Mouse (Mus musculus) liver, embryonic 15.5 days (tissue): ENCODE results near the gene Ryr1. TPM values are rescaled to one million over a fixed set of nuclear protein-coding genes. Genes with fewer than 3 reads are reported as not detected.
A peak's percentile ranks its signal among the peaks of the same experiment; 100 is the strongest.

ENCODE experiments used
- ATAC-seq: fragments of 200-750 bp; cut with Nextera tagmentation; 2 replicates; pipeline ENCODE4 v1.8.0; 2017; ENCODE audit warnings: moderate number of reproducible peaks, mild to moderate bottlenecking, moderate library complexity; ENCODE audit not compliant: insufficient read depth
- H3K27ac ChIP-seq: fragments of 300-500 bp; sonication (generic); replicated peaks from 2 replicates; pipeline ENCODE4 v1.5.1; 2015; ENCODE audit warnings: mild to moderate bottlenecking, inconsistent platforms
- H3K27me3 ChIP-seq: fragments of 300-500 bp; sonication (generic); 2 replicates; pipeline ENCODE4 v1.6.1; 2015; ENCODE audit warnings: mild to moderate bottlenecking, inconsistent platforms
- H3K36me3 ChIP-seq: fragments of 300-500 bp; sonication (generic); replicated peaks from 2 replicates; pipeline ENCODE4 v1.6.1; 2015; ENCODE audit warnings: moderate library complexity, mild to moderate bottlenecking, inconsistent platforms
- H3K4me1 ChIP-seq: fragments of 300-500 bp; sonication (generic); replicated peaks from 2 replicates; pipeline ENCODE4 v1.6.1; 2015; ENCODE audit warnings: inconsistent platforms
- H3K4me2 ChIP-seq: fragments of 300-500 bp; sonication (generic); 2 replicates; pipeline ENCODE4 v1.6.1; 2015; ENCODE audit warnings: moderate library complexity, mild to moderate bottlenecking, inconsistent platforms
- H3K4me3 ChIP-seq: fragments of 300-500 bp; sonication (generic); replicated peaks from 2 replicates; pipeline ENCODE4 v1.5.1; 2015; ENCODE audit warnings: mild to moderate bottlenecking, inconsistent platforms
- H3K9ac ChIP-seq: fragments of 300-500 bp; sonication (generic); 2 replicates; pipeline ENCODE4 v1.6.1; 2015; ENCODE audit warnings: moderate library complexity, mild to moderate bottlenecking, inconsistent platforms
- H3K9me3 ChIP-seq: fragments of 300-500 bp; sonication (generic); replicated peaks from 2 replicates; pipeline ENCODE4 v1.6.1; 2016; ENCODE audit warnings: inconsistent platforms
- WGBS: fragments of 180-500 bp; shearing (Covaris S2); methylation state at CpG from one replicate; pipeline ENCODE4 v1.1.7; 2015; ENCODE audit warnings: mixed read lengths; ENCODE audit not compliant: insufficient replicate concordance; 5-methylcytosine and 5-hydroxymethylcytosine counted together
- polyA plus RNA-seq: library from polyadenylated mRNA; unstranded; fragments of >200 nt; fragmentation: Nextera tagmentation; extraction: Ambion mirVana; gene quantifications from 2 replicates; pipeline ENCODE4 v1.2.1, GENCODE M21; 2015

The Ryr1 gene
- polyA plus RNA-seq, 1 experiment from 2014 or later = 0.37 TPM

DNA sequence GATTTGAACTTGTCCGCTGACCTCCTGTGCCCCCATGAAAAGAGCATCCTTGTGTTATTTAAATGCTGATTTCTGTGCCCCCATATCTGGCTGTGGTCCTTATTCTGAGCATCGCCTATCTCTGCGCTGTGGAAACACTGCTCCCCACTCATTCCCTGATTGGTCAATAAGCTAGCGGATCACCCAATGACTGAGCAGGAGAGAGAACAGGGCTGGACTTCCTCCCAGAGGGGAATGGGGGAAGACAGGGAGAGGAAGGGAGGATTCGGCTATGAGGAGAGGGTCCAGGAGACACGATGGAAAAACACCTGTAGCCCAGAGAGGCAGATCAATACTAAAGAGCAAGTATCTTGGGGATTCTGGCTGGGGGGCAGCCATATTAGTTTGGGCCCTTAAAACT is 96.2 kb downstream of the Ryr1 start:
- 79% methylated on average over 6 of the region's 6 CpGs for WGBS
- no peak for ATAC-seq
- Histone ChIP-seq H3K9me3 (no peaks in the 10 kb centered on the region), H3K36me3 (no peaks in the 10 kb centered on the region), H3K27me3 (no peaks in the 10 kb centered on the region), H3K27ac (no peak overlapping the region; the same call in 1 of the 2 replicates), H3K4me1 (peaks cover 47% of the 10 kb centered on the region), H3K9ac (no peak overlapping the region), H3K4me2 (no peak overlapping the region), H3K4me3 (no peak overlapping the region)

GRCm38 (mm10) chr7:29026811-29027210 is 98.2 kb downstream of the Ryr1 start:
- Histone ChIP-seq H3K9ac (no peak overlapping the region), H3K9me3 (no peaks in the 10 kb centered on the region), H3K27ac (no peak overlapping the region), H3K4me2 (no peak overlapping the region), H3K4me1 (peaks cover 49% of the 10 kb centered on the region), H3K27me3 (no peaks in the 10 kb centered on the region), H3K4me3 (no peak overlapping the region), H3K36me3 (no peaks in the 10 kb centered on the region)
- 77% methylated on average over 4 of the region's 4 CpGs for WGBS
- no peak for ATAC-seq

- Histone ChIP-seq H3K9me3 (no peaks in the 10 kb centered on the region), H3K36me3 (no peaks in the 10 kb centered on the region), H3K4me1 (peaks cover 46% of the 10 kb centered on the region), H3K4me3 (no peak overlapping the region), H3K27me3 (peaks cover 4% of the 10 kb centered on the region), H3K4me2 (no peak overlapping the region), H3K27ac (no peak overlapping the region), H3K9ac (no peak overlapping the region)
- 60% methylated on average over 5 of the region's 5 CpGs for WGBS
- no peak for ATAC-seq
These were observed 98.8 kb downstream of the Ryr1 start for GRCm38 (mm10) chr7:29026195-29026594.

GRCm38 (mm10) chr7:29025566-29025965 is 99.4 kb downstream of the Ryr1 start:
- Histone ChIP-seq H3K27ac (no peak overlapping the region), H3K27me3 (peaks cover 10% of the 10 kb centered on the region), H3K4me3 (no peak overlapping the region), H3K9me3 (no peaks in the 10 kb centered on the region), H3K36me3 (no peaks in the 10 kb centered on the region), H3K9ac (no peak overlapping the region), H3K4me1 (peaks cover 39% of the 10 kb centered on the region), H3K4me2 (no peak overlapping the region)
- WGBS = 63% methylated on average over 7 of the region's 7 CpGs
- no peak for ATAC-seq

DNA sequence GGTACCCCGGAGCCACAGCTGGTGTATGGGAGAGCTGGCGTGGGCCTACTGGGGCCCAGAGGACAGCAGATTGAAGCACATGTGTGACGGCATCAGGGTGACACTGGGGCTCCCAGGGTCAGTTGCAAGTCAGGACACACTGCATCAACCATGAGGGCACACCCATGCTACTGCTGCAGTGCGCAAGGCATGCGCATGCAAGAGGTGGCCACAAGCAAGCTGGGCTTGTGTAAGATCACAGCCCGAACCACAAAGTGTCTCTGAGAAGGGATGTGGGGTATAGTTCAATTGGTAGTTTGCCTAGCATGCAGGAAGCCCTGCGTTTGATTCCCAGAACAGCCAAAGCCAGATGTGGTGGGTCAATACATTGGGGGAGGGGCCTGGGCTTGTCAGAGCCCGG is 101.5 kb downstream of the Ryr1 start:
- Histone ChIP-seq H3K9ac (no peak overlapping the region), H3K4me2 (no peak overlapping the region), H3K27me3 (peaks cover 31% of the 10 kb centered on the region), H3K27ac (no peak overlapping the region), H3K9me3 (no peaks in the 10 kb centered on the region), H3K36me3 (no peaks in the 10 kb centered on the region), H3K4me1 (peaks cover 31% of the 10 kb centered on the region), H3K4me3 (no peak overlapping the region)
- WGBS = 77% methylated on average over 8 of the region's 8 CpGs
- ATAC-seq = no peak

- H3K27me3 ChIP-seq = peaks cover 41% of the 10 kb centered on the region
- no peak overlapping the region for H3K27ac ChIP-seq
- no peaks in the 10 kb centered on the region for H3K9me3 ChIP-seq
- H3K9ac ChIP-seq = no peak overlapping the region
- no peak overlapping the region for H3K4me3 ChIP-seq
- ATAC-seq = no peak
- peaks cover 31% of the 10 kb centered on the region for H3K4me1 ChIP-seq
- no peaks in the 10 kb centered on the region for H3K36me3 ChIP-seq
- H3K4me2 ChIP-seq = no peak overlapping the region
- 74% methylated on average over 8 of the region's 8 CpGs for WGBS
These were observed 102.5 kb downstream of the Ryr1 start for GRCm38 (mm10) chr7:29022479-29022878.

GRCm38 (mm10) chr7:29019447-29020220 is 105.3 kb downstream of the Ryr1 start:
- no peak for ATAC-seq
- Histone ChIP-seq H3K27me3 (peaks cover 56% of the 10 kb centered on the region), H3K27ac (no peak overlapping the region), H3K36me3 (no peaks in the 10 kb centered on the region), H3K4me3 (peak overlapping the region; percentile 43), H3K9me3 (no peaks in the 10 kb centered on the region), H3K4me1 (peaks cover 18% of the 10 kb centered on the region), H3K9ac (no peak overlapping the region; the same call in 1 of the 2 replicates), H3K4me2 (peak overlapping the region; percentile 67)
- WGBS = 3% methylated on average over 88 of the region's 88 CpGs

DNA sequence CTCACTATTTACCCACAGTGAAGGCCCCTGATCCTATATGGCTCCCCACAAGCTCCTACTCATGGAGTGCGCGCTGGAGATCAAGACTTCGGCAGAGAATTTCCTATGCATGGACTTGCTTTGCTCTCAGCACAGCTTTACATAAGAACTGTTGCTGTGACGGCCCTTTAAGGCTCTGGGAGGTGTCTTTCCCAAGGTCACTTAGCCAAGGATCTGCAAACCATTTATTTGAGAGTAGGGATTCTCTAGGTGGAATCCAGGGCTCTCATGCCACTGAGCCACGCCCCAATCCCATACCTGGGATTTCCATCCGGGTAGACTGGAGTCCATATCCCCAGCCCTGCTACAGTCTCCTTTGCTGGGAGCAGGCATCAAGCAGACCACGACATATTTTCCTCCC is 107.8 kb downstream of the Ryr1 start:
- no peaks in the 10 kb centered on the region for H3K9me3 ChIP-seq
- peaks cover 56% of the 10 kb centered on the region for H3K27me3 ChIP-seq
- no peak overlapping the region for H3K4me2 ChIP-seq
- no peak for ATAC-seq
- no peak overlapping the region for H3K27ac ChIP-seq
- no peak overlapping the region for H3K4me3 ChIP-seq
- no peak overlapping the region for H3K9ac ChIP-seq
- no peaks in the 10 kb centered on the region for H3K36me3 ChIP-seq
- H3K4me1 ChIP-seq = peaks cover 16% of the 10 kb centered on the region
- WGBS = 67% methylated on average over 7 of the region's 7 CpGs

DNA sequence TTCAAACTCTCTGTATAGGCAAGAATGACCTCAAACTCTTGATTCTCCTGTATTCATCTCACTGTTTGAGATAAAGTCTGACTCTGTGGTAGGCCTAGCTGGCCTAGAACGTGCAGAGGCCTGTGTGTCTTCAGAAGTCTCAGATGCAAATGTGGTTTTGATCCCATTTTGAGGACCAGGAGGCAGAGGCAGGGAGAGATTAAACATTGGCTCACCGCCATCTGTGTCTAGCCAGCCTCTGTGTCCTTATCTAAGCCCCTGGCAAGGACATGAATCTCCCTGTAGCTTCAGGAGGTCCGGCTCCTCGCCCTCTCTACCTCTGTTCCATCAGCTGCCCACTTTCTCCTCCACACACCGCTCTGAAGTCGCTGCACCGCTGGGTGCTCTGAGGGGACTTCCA is 108.5 kb downstream of the Ryr1 start:
- Histone ChIP-seq H3K4me3 (no peak overlapping the region), H3K4me1 (peaks cover 16% of the 10 kb centered on the region), H3K27me3 (peaks cover 55% of the 10 kb centered on the region), H3K9me3 (no peaks in the 10 kb centered on the region), H3K27ac (no peak overlapping the region), H3K4me2 (no peak overlapping the region), H3K9ac (no peak overlapping the region), H3K36me3 (no peaks in the 10 kb centered on the region)
- ATAC-seq = no peak
- 55% methylated on average over 7 of the region's 7 CpGs for WGBS

- no peak overlapping the region for H3K4me2 ChIP-seq
- no peak for ATAC-seq
- 77% methylated on average over 1 of the region's 1 CpGs for WGBS
These were observed 110.0 kb downstream of the Ryr1 start for GRCm38 (mm10) chr7:29014984-29015383.

DNA sequence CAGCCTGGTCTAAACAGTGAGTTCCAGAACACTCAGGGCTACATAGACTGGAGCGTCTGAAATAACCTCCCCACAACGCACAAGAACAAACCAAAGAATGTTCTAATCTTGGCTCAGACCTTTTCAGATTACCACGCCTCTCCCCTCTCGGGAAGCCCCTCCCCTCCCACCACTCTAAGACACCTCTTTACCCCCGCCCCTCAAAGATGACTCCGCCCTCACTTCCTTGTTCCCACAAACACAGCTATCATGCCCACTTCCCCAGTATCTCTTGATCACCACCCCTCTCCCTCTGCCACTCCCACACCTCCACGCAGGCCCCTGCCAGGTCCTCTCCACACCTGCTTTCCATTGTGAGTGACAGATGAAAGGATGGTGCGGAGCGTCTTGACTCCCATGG is 116.3 kb downstream of the Ryr1 start:
- H3K4me3 ChIP-seq = no peak overlapping the region
- no peak for ATAC-seq
- 40% methylated on average over 9 of the region's 9 CpGs for WGBS
- peaks cover 20% of the 10 kb centered on the region for H3K4me1 ChIP-seq
- no peaks in the 10 kb centered on the region for H3K27me3 ChIP-seq
- H3K36me3 ChIP-seq = no peaks in the 10 kb centered on the region
- H3K4me2 ChIP-seq = no peak overlapping the region
- no peak overlapping the region for H3K27ac ChIP-seq
- no peaks in the 10 kb centered on the region for H3K9me3 ChIP-seq
- no peak overlapping the region for H3K9ac ChIP-seq

More at GRCm38 (mm10) chr7:29014984-29015383, 110.0 kb downstream of the Ryr1 start:
- Histone ChIP-seq H3K4me1 (peaks cover 15% of the 10 kb centered on the region), H3K27ac (no peak overlapping the region), H3K4me3 (no peak overlapping the region), H3K9ac (no peak overlapping the region), H3K9me3 (no peaks in the 10 kb centered on the region), H3K36me3 (no peaks in the 10 kb centered on the region), H3K27me3 (peaks cover 40% of the 10 kb centered on the region)

GRCm38 (mm10) chr7:29008171-29008570 is 116.8 kb downstream of the Ryr1 start:
- no peaks in the 10 kb centered on the region for H3K27me3 ChIP-seq
- H3K27ac ChIP-seq = no peak overlapping the region
- H3K36me3 ChIP-seq = no peaks in the 10 kb centered on the region
- peaks cover 22% of the 10 kb centered on the region for H3K4me1 ChIP-seq
- H3K9ac ChIP-seq = no peak overlapping the region
- no peaks in the 10 kb centered on the region for H3K9me3 ChIP-seq
- ATAC-seq = no peak
- 86% methylated on average over 10 of the region's 10 CpGs for WGBS
- H3K4me2 ChIP-seq = no peak overlapping the region
- no peak overlapping the region for H3K4me3 ChIP-seq
